In genomic region chr11:59228122-59228953, GRCm38 (mm10) we compare ENCODE assay signal across 7 mouse cellular contexts. TPM values are rescaled to one million over a fixed set of nuclear protein-coding genes. Genes with fewer than 3 reads are reported as not detected.
DNase-seq lines count a peak whose midpoint lies in the region; ATAC-seq and TF ChIP-seq lines count a peak whose summit lies in the region.

Gene Arf1, minus strand, starts transcription at chr11:59228270.

- no peak for TF ChIP-seq CTCF in kidney, adult 2 months (conservative IDR thresholded peaks at IDR 0.05; ENCODE audit: insufficient read depth, insufficient read length, low read depth, low read length)
- no peak for TF ChIP-seq CTCF in spleen, adult 2 months (IDR thresholded peaks at IDR 0.05; ENCODE audit: extremely low read depth, insufficient read depth, insufficient read length, insufficient replicate concordance)

- H3K4me3 ChIP-seq in embryonic facial prominence, embryonic 12.5 days: peak within 1 kb of the TSS; percentile 77
- H3K4me3 ChIP-seq in kidney, adult 2 months (ENCODE audit: insufficient read depth, low read depth, low read length): peak within 1 kb of the TSS; percentile 99
- H3K4me3 ChIP-seq in limb, embryonic 12.5 days (replicated peaks): peak within 1 kb of the TSS; percentile 99
- H3K4me3 ChIP-seq in midbrain, embryonic 15.5 days: peak within 1 kb of the TSS; percentile 100
- peak within 1 kb of the TSS; percentile 80 for H3K4me3 ChIP-seq in spleen, adult 2 months (ENCODE audit: extremely low read depth, insufficient read depth, insufficient read length)

- DNase-seq in adrenal gland, postnatal 25 days: peak; percentile 98
- DNase-seq in heart, adult 18-20 months: peak; percentile 96 to 97
- DNase-seq in kidney, adult 2 months: peak; percentile 99
- peak; percentile 85 to 94 for DNase-seq in spleen, adult 2 months (ENCODE audit: low read depth in 1 of 2, low spot score in 2 of 2)

- H3K9ac ChIP-seq in embryonic facial prominence, embryonic 12.5 days: peak within 1 kb of the TSS; percentile 97
- peak within 1 kb of the TSS; percentile 99 for H3K9ac ChIP-seq in limb, embryonic 12.5 days (replicated peaks)
- H3K9ac ChIP-seq in midbrain, embryonic 15.5 days: peak within 1 kb of the TSS; percentile 100

- WGBS in embryonic facial prominence, embryonic 12.5 days: 5% methylated on average over 53 of the region's 59 CpGs
- 6% methylated on average over 59 of the region's 59 CpGs for WGBS in kidney, adult 2 months
- WGBS in limb, embryonic 12.5 days: 5% methylated on average over 59 of the region's 59 CpGs
- whole genome bisulfite sequencing in midbrain, embryonic 15.5 days: 4% methylated on average over 59 of the region's 59 CpGs
- WGBS in spleen, adult 2 months: 6% methylated on average over 55 of the region's 59 CpGs

- H3K9me3 ChIP-seq in embryonic facial prominence, embryonic 12.5 days: no peaks in the 10 kb centered on the region
- H3K9me3 ChIP-seq in limb, embryonic 12.5 days: no peaks in the 10 kb centered on the region
- no peaks in the 10 kb centered on the region for H3K9me3 ChIP-seq in midbrain, embryonic 15.5 days

- H3K27me3 ChIP-seq in embryonic facial prominence, embryonic 12.5 days: no peaks in the 10 kb centered on the region
- no peaks in the 10 kb centered on the region for H3K27me3 ChIP-seq in kidney, adult 2 months (replicated peaks; ENCODE audit: control insufficient read depth, insufficient read depth, low read length)
- peaks cover 3% of the 10 kb centered on the region; the same call in 1 of the 2 replicates for H3K27me3 ChIP-seq in limb, embryonic 12.5 days
- H3K27me3 ChIP-seq in midbrain, embryonic 15.5 days (replicated peaks): no peaks in the 10 kb centered on the region
- H3K27me3 ChIP-seq in spleen, adult 2 months (ENCODE audit: control insufficient read depth, insufficient read depth, low read length): no peaks in the 10 kb centered on the region

- peak; percentile 38 for TF ChIP-seq POLR2A in kidney, adult 2 months (IDR thresholded peaks at IDR 0.05; ENCODE audit: low read depth, low read length)
- TF ChIP-seq POLR2A in spleen, adult 2 months (IDR thresholded peaks at IDR 0.05; ENCODE audit: low read depth, low read length): peak; percentile 89

- peak; percentile 93 for ATAC-seq in embryonic facial prominence, embryonic 12.5 days (ENCODE audit: insufficient number of reproducible peaks, insufficient read depth, low FRiP score, low TSS enrichment)
- ATAC-seq in limb, embryonic 12.5 days (ENCODE audit: insufficient number of reproducible peaks, insufficient read depth, low FRiP score, low TSS enrichment, low read depth): peak; percentile 94
- ATAC-seq in midbrain, embryonic 15.5 days (replicated peaks): peak; percentile 95

- H3K4me2 ChIP-seq in embryonic facial prominence, embryonic 12.5 days (replicated peaks): peak within 1 kb of the TSS; percentile 72
- H3K4me2 ChIP-seq in limb, embryonic 12.5 days: peak within 1 kb of the TSS; percentile 81
- H3K4me2 ChIP-seq in midbrain, embryonic 15.5 days: peak within 1 kb of the TSS; percentile 86

- H3K4me1 ChIP-seq in embryonic facial prominence, embryonic 12.5 days: peaks cover 33% of the 10 kb centered on the region
- H3K4me1 ChIP-seq in kidney, adult 2 months (ENCODE audit: control insufficient read depth, insufficient read depth, low read length): peaks cover 29% of the 10 kb centered on the region
- peaks cover 38% of the 10 kb centered on the region for H3K4me1 ChIP-seq in limb, embryonic 12.5 days (replicated peaks)
- peaks cover 44% of the 10 kb centered on the region for H3K4me1 ChIP-seq in midbrain, embryonic 15.5 days
- peaks cover 13% of the 10 kb centered on the region; the same call in 1 of the 2 replicates for H3K4me1 ChIP-seq in spleen, adult 2 months (ENCODE audit: control insufficient read depth, insufficient read depth, insufficient read length)

- no peaks in the 10 kb centered on the region for H3K36me3 ChIP-seq in embryonic facial prominence, embryonic 12.5 days
- no peaks in the 10 kb centered on the region for H3K36me3 ChIP-seq in kidney, adult 2 months (ENCODE audit: control insufficient read depth, insufficient read depth, low read length)
- peaks cover 9% of the 10 kb centered on the region for H3K36me3 ChIP-seq in limb, embryonic 12.5 days
- H3K36me3 ChIP-seq in midbrain, embryonic 15.5 days (replicated peaks): no peaks in the 10 kb centered on the region
- H3K36me3 ChIP-seq in spleen, adult 2 months (ENCODE audit: control insufficient read depth, insufficient read depth, low read length): no peaks in the 10 kb centered on the region

- peak within 1 kb of the TSS; percentile 97 for H3K27ac ChIP-seq in embryonic facial prominence, embryonic 12.5 days
- H3K27ac ChIP-seq in kidney, adult 2 months (ENCODE audit: insufficient read depth, low read depth, low read length): peak within 1 kb of the TSS; percentile 98
- peak within 1 kb of the TSS; percentile 97 for H3K27ac ChIP-seq in limb, embryonic 12.5 days
- peak within 1 kb of the TSS; percentile 96 for H3K27ac ChIP-seq in midbrain, embryonic 15.5 days
- peak within 1 kb of the TSS; percentile 95 for H3K27ac ChIP-seq in spleen, adult 2 months (ENCODE audit: insufficient read depth, low read length)

RNA-seq across cellular contexts. Expression of gene Arf1, which starts in this region (rescaled TPM):
- total RNA-seq in adrenal gland, postnatal 25 days (2021): 405 and 412 TPM in 2 replicates
- 637 TPM in 2 replicates for polyA plus RNA-seq in embryonic facial prominence, embryonic 12.5 days (2016; fragmentation: Nextera tagmentation; extraction: Ambion mirVana)
- 100 to 1,000 TPM; 261 to 267 TPM for total RNA-seq in heart, adult 18-20 months (2021)
- 490 and 503 TPM in 2 replicates for polyA plus RNA-seq in kidney, adult 2 months (2012; rRNA removed)
- polyA plus RNA-seq in limb, embryonic 12.5 days (2016; fragmentation: Nextera tagmentation; extraction: Ambion mirVana): 602 and 603 TPM in 2 replicates
- 645 TPM in 2 replicates for polyA plus RNA-seq in midbrain, embryonic 15.5 days (2015; fragmentation: Nextera tagmentation; extraction: Ambion mirVana)
- 252 and 312 TPM in 2 replicates for polyA plus RNA-seq in spleen, adult 2 months (2012; rRNA removed)

Comparison
In these comparisons a context has a peak if more than half of its experiments do, and no peak if none do; other contexts are left out.
1. Peak in every context shown above with its lines: DNase-seq, ATAC-seq, H3K4me3 ChIP-seq and H3K27ac ChIP-seq.